Mouse (Mus musculus) right cerebral cortex, postnatal 10 days (tissue): ENCODE results near the gene Sel1l3.

ENCODE experiments used
- DNase-seq, 2 experiments: peaks; one replicate each; pipeline ENCODE4 v3.0.0; 2021; ENCODE audit warnings: low spot score in 2 of 2

The Sel1l3 gene

GRCm38 (mm10) chr5:53140158-53140927 lies 73.4 kb downstream of the Sel1l3 start:
- no peak for DNase-seq

GRCm38 (mm10) chr5:53139566-53139965 lies 74.2 kb downstream of the Sel1l3 start:
- peak; percentile 75 to 83 for DNase-seq

- DNase-seq = no peak
These were observed 74.6 kb downstream of the Sel1l3 start for GRCm38 (mm10) chr5:53139140-53139539.

- DNase-seq = no peak
These were observed 75.7 kb downstream of the Sel1l3 start for GRCm38 (mm10) chr5:53138025-53138424.

GRCm38 (mm10) chr5:53135984-53136383 lies 77.7 kb downstream of the Sel1l3 start:
- DNase-seq = no peak

- no peak for DNase-seq
These were observed 79.7 kb downstream of the Sel1l3 start for GRCm38 (mm10) chr5:53134003-53134402.

GRCm38 (mm10) chr5:53124701-53125100 lies 89.0 kb downstream of the Sel1l3 start:
- DNase-seq = no peak

GRCm38 (mm10) chr5:53123525-53124286 lies 90.0 kb downstream of the Sel1l3 start:
- DNase-seq = peak; percentile 72 to 76

- no peak for DNase-seq
These were observed 94.0 kb downstream of the Sel1l3 start for GRCm38 (mm10) chr5:53119689-53120088.

GRCm38 (mm10) chr5:53118212-53118611 lies 95.5 kb downstream of the Sel1l3 start:
- DNase-seq = no peak

GRCm38 (mm10) chr5:53114616-53115267 lies 99.0 kb downstream of the Sel1l3 start:
- no peak for DNase-seq

- DNase-seq = no peak
These were observed 100.8 kb downstream of the Sel1l3 start for GRCm38 (mm10) chr5:53112942-53113341.

GRCm38 (mm10) chr5:53111036-53111435 lies 102.7 kb downstream of the Sel1l3 start:
- DNase-seq = no peak

GRCm38 (mm10) chr5:53110225-53110624 lies 103.5 kb downstream of the Sel1l3 start:
- no peak for DNase-seq

GRCm38 (mm10) chr5:53108668-53109067 lies 105.1 kb downstream of the Sel1l3 start:
- DNase-seq = no peak

- no peak for DNase-seq
These were observed 105.7 kb downstream of the Sel1l3 start for GRCm38 (mm10) chr5:53108026-53108425.

- no peak for DNase-seq
These were observed 107.0 kb downstream of the Sel1l3 start for GRCm38 (mm10) chr5:53106731-53107130.

- no peak for DNase-seq
These were observed 107.6 kb downstream of the Sel1l3 start for GRCm38 (mm10) chr5:53106125-53106524.

- DNase-seq = peak; percentile 59 to 60
These were observed 108.0 kb downstream of the Sel1l3 start for GRCm38 (mm10) chr5:53105716-53106115.

- no peak for DNase-seq
These were observed 109.4 kb downstream of the Sel1l3 start for GRCm38 (mm10) chr5:53104177-53104855.

GRCm38 (mm10) chr5:53101848-53102473 lies 111.8 kb downstream of the Sel1l3 start:
- no peak for DNase-seq
